Mouse (Mus musculus) macrophage (primary cell): Measurements from ENCODE around the gene Rps17. TPM values are rescaled to one million over a fixed set of nuclear protein-coding genes. Genes with fewer than 3 reads are reported as not detected.

ENCODE experiments used
- H3K27ac ChIP-seq: fragments of 350-480 bp; formaldehyde crosslinking; 2 replicates; pipeline ENCODE4 v1.9.0; 2021
- H3K36me3 ChIP-seq: fragments of 350-480 bp; formaldehyde crosslinking; 2 replicates; pipeline ENCODE4 v1.9.0; 2021; ENCODE audit errors: inconsistent target
- H3K4me3 ChIP-seq: fragments of 350-480 bp; formaldehyde crosslinking; 2 replicates; pipeline ENCODE4 v1.9.0; 2021; ENCODE audit errors: inconsistent target
- H3K79me2 ChIP-seq: fragments of 350-480 bp; formaldehyde crosslinking; 2 replicates; pipeline ENCODE4 v1.9.0; 2021; ENCODE audit errors: inconsistent target
- WGBS: methylation state at CpG from one replicate; pipeline ENCODE4 v1.1.7; 2026; ENCODE audit warnings: inconsistent platforms; ENCODE audit not compliant: missing documents; 5-methylcytosine and 5-hydroxymethylcytosine counted together
- polyA plus RNA-seq: library from polyadenylated mRNA; stranded (reverse); fragments of 250-400 nt; gene quantifications from 3 replicates; pipeline ENCODE4 v1.2.4, GENCODE M21; 2018; ENCODE audit warnings: inconsistent platforms
- total RNA-seq, 78 experiments: library from RNA; depleted of rRNA; stranded (reverse); fragments of 250-400 nt; gene quantifications; 1 replicate in 9 of 78; 2 replicates in 24 of 78; 3 replicates in 43 of 78; 4 replicates in 2 of 78; pipeline ENCODE4 v1.2.4; 2018; ENCODE audit warnings: inconsistent platforms in 56 of 78

The Rps17 gene
- total RNA-seq (2018; cell fraction: chromatin; rRNA removed), result 100 to 1,000 TPM in 3 of 26 experiments, 10 to 100 TPM in 23; 19.8 to 308 (median 65.5) TPM
- total RNA-seq (2018; cell fraction: cytosol; rRNA removed), result 1,000 to 10,000 TPM in 11 of 26 experiments, 100 to 1,000 TPM in 15; 512 to 1,397 (median 826) TPM
- total RNA-seq (2018; cell fraction: nucleus; rRNA removed), result 100 to 1,000 TPM in 18 of 26 experiments, 10 to 100 TPM in 8; 53.7 to 233 (median 109) TPM
- 1,376 to 1,956 TPM (median 1,699 TPM) in 3 replicates for polyA plus RNA-seq

DNA sequence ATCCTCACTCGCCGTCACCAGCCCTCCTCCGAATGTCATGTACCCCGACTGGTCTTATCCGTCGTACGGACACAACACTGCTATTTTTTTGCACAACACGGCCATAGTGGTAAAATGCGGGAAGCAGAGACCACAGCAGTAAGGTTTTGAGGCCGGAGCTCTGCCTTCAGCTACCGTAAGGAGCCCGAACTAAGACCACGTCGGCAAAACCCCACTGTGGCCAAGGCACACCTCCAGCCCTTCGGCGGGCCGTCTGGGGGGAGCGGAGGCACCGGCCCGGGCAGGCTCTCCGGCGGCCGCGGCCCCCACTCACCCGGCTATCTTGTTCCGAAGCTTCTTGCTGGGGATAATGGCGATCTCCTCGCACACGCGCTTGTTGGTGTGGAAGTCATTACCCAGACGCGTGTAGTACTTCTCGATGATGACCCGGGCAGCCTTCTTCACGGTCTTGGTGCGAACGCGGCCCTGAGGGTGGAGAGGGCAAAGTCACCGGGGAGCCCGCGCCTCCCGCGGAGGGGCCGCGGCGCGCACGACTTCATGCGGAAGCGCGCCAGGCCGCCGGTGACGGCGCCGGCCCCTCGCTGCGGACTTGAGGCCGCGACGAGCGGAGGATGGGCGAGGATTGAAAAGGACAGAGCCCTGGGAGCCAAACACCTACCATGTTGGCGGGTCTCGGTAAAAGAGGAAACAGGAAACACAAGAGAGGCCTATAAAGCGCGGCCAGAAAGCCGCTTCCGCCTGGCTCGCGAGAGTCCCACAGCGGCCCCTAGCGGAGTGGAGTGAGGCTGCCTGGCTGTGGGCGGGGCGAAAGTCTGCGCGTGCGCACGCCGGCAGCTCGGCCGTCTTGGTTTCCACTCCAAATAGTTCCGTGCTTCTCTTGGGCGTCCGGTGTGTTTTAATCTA is at the start of gene Rps17:
Gene Rps17 (minus strand): TSS at position 711 of the 903 bp plus-strand sequence.
- WGBS, result under 1% methylated on average over 80 of the region's 85 CpGs
- peak within 1 kb of the TSS; percentile 53 for H3K27ac ChIP-seq

GRCm38 (mm10) chr7:81379363-81379762 is 34.3 kb upstream of the Rps17 start:
- no peaks in the 10 kb centered on the region for H3K36me3 ChIP-seq
- WGBS, result 87% methylated on average over 1 of the region's 1 CpGs

More for the DNA sequence above, at the start of gene Rps17:
- Histone ChIP-seq H3K4me3 (peak within 1 kb of the TSS; percentile 87), H3K36me3 (peaks cover 15% of the 10 kb centered on the region; the same call in 1 of the 2 replicates), H3K79me2 (peaks cover 44% of the 10 kb centered on the region)

DNA sequence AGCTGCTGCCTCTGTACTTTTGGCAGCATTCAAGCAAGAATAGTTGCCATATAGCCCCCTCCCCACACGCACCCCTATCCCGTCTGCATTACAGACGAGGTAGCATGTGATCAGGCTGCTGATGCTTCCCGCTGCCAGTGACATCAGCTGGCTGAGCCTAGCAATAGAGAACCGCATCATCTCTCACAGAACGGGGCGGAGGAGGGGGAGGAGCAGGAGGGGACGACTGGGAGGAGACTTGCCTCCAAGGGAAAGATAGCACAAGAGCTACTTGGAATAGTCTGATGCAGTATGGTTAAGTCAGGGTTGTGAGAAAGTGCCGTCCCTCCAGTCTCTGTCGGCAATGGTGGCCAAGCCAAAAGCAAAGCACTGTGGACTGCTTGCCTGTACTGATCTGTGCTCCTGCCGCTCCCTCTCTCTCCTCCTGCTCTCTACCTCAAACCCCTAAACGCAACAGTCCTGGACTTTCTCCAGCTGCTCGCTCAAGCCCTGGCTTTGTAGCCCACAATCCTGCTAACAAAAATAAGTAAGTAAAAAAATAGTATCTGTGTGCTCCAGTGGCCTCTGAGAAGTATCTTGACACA is 27.4 kb upstream of the Rps17 start:
- Histone ChIP-seq H3K36me3 (no peaks in the 10 kb centered on the region), H3K4me3 (peak overlapping the region; percentile 24; the same call in 1 of the 2 replicates), H3K27ac (peak overlapping the region; percentile 51), H3K79me2 (no peaks in the 10 kb centered on the region)
- WGBS, result 18% methylated on average over 13 of the region's 13 CpGs

More at GRCm38 (mm10) chr7:81379363-81379762, 34.3 kb upstream of the Rps17 start:
- no peak overlapping the region for H3K4me3 ChIP-seq
- H3K27ac ChIP-seq, result no peak overlapping the region
- H3K79me2 ChIP-seq, result no peaks in the 10 kb centered on the region

DNA sequence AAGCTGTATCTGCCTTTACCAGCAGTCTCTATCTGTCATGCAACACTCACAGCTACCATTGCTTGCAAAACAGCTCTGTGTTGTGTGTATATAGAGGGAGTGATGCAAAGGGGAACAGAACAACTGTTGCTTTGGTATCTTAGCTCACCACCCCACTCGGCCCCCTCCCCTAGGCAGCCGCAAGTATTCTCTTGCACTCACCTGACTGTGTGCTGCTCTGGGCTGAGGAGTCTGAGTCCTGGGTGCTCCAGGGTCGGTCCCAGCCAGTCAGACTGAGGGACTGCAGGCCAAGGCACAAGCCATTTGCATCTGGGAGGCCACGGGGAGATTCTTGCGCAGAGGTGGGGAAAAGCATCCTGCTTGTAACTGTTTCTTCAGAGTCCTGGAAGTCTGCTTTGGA is 26.8 kb upstream of the Rps17 start:
- 54% methylated on average over 5 of the region's 5 CpGs for WGBS
- Histone ChIP-seq H3K79me2 (no peaks in the 10 kb centered on the region), H3K4me3 (peak overlapping the region; percentile 24), H3K27ac (peak overlapping the region; percentile 51), H3K36me3 (no peaks in the 10 kb centered on the region)

GRCm38 (mm10) chr7:81369724-81370123 is 24.7 kb upstream of the Rps17 start:
- 86% methylated on average over 3 of the region's 3 CpGs for WGBS
- Histone ChIP-seq H3K4me3 (no peak overlapping the region), H3K27ac (no peak overlapping the region), H3K36me3 (no peaks in the 10 kb centered on the region), H3K79me2 (no peaks in the 10 kb centered on the region)

DNA sequence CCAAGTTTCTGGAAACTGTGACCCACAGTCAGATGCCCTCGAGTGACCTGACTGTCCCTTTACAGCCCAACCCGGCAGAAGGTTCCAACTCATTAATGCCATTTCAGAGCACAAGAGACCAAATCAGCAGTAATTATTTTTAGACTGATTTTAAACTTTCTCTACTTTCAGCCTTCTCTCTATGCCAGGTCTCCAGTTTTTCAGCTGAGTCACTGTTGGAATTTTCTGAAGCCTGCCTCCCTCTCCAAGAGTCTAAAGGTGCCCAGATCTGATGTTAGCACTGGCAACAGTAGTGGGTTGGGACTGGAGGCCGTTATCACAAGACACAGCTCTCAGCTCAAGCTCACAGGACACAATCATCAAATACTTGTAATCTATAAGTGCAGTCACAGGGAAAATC is 22.9 kb upstream of the Rps17 start:
- Histone ChIP-seq H3K79me2 (no peaks in the 10 kb centered on the region), H3K36me3 (no peaks in the 10 kb centered on the region), H3K4me3 (no peak overlapping the region), H3K27ac (no peak overlapping the region)
- 90% methylated on average over 3 of the region's 3 CpGs for WGBS

DNA sequence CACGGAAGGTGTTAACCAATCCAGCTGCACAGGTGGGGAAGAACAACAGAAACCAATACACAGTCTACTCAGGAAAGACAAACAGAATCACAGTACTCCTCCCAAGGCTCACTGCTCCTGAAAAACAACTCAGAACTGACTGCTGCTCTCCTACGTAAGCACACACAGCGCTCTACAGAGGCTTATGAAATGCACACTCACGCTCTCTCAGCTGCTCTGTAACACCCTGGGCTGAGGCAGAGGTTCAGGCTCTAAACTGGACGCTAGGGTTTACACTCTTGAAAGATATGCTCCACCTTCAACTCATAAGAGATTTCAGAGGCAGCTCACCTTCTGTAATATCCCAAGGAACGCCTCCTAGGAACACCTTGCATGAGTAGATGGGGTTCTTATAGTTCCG is 11.9 kb upstream of the Rps17 start:
- no peaks in the 10 kb centered on the region for H3K36me3 ChIP-seq
- H3K27ac ChIP-seq, result no peak overlapping the region
- no peaks in the 10 kb centered on the region for H3K79me2 ChIP-seq
- WGBS, result 93% methylated on average over 7 of the region's 7 CpGs
- no peak overlapping the region for H3K4me3 ChIP-seq

DNA sequence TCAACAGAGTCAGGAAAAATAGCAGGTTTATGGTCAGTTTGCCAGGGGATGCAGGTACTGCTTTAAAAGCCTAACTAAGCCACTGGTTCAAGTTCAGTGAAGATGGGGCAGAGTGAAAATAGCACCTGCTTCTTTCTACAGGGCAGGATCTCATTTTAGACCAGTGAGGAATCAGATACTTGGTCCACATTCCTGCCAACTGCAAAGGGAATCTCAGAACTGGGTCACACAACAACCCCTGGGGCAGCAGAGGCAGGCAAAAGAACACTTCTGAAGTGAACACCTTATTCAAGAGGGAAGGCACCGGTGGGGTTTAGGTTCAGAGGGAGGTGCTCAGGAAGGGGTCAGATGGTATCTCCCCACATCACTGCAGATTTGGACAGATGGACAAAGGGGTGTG is 11.3 kb upstream of the Rps17 start:
- Histone ChIP-seq H3K27ac (no peak overlapping the region), H3K36me3 (no peaks in the 10 kb centered on the region), H3K79me2 (no peaks in the 10 kb centered on the region), H3K4me3 (no peak overlapping the region)
- 75% methylated on average over 1 of the region's 1 CpGs for WGBS

- Histone ChIP-seq H3K79me2 (no peaks in the 10 kb centered on the region), H3K36me3 (no peaks in the 10 kb centered on the region), H3K27ac (no peak overlapping the region), H3K4me3 (no peak overlapping the region)
- WGBS, result 89% methylated on average over 7 of the region's 7 CpGs
Measured at GRCm38 (mm10) chr7:81355746-81356145, 10.7 kb upstream of the Rps17 start.

DNA sequence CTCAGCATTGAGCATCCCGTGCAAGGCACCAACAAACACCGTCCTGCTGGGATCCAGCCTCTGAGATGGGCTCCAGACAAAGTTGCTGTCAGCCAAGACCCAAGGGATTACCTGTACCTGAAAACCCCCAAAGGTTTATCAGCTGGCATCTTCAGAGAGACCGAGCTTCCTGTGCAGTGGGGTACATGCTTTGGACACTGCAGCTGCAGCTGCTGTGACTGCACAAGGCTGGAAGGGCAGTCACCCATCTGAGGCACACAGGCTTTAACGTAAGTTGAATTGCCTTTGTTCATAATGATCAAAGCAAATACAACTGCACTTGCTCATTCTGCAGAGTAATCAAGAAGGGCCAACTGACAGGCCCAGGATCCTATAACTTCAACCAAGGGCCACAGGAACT is 6.8 kb upstream of the Rps17 start:
- H3K36me3 ChIP-seq, result no peaks in the 10 kb centered on the region
- no peak overlapping the region for H3K27ac ChIP-seq
- no peaks in the 10 kb centered on the region for H3K79me2 ChIP-seq
- no peak overlapping the region for H3K4me3 ChIP-seq
- WGBS, result 93% methylated on average over 4 of the region's 4 CpGs

- no peak overlapping the region for H3K4me3 ChIP-seq
- peak overlapping the region; percentile 34 for H3K27ac ChIP-seq
- no peaks in the 10 kb centered on the region; the same call in 1 of the 2 replicates for H3K36me3 ChIP-seq
- peaks cover 16% of the 10 kb centered on the region for H3K79me2 ChIP-seq
- 44% methylated on average over 7 of the region's 7 CpGs for WGBS
Measured at GRCm38 (mm10) chr7:81348206-81348605, 3.2 kb upstream of the Rps17 start.

DNA sequence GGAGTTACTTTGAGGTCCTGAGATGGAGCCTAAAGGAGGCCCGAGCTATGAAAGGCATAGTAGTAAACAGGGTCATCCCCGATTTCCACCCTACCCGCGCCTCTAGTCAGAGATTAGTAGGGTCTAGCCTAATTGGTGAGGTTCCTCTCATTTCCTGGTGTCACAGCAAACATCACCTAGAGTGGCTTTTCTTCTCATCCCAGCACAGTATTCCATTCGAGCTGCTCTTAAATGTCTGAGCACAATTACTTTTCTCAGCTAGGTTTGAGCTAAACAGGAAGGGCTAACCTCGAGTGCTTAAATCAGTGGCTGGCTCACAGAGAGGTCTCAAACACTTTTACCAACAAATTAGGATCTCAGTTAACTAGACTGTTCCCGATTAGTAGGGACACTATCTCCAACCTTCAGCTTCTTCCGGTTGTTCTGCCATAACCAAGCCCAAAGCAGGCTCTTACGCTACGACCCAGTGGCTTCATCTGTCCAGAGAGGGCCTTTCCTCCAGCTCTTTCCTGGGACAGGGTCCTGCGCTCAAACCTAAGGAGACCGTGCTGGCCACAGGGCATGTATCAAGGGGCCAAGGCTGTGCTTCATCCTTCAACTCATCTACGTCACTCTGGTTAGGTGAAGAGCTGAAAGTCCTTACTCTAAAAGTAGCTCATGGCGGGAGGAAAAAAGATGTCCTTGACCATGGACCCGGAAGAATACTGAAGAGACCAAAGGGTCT is 555 bp upstream of the Rps17 start:
- Histone ChIP-seq H3K4me3 (peak overlapping the region; percentile 28), H3K27ac (peak overlapping the region; percentile 14; the same call in 1 of the 2 replicates), H3K79me2 (peaks cover 41% of the 10 kb centered on the region), H3K36me3 (peaks cover 6% of the 10 kb centered on the region; the same call in 1 of the 2 replicates)
- WGBS, result 63% methylated on average over 15 of the region's 15 CpGs

- Histone ChIP-seq H3K36me3 (peaks cover 16% of the 10 kb centered on the region; the same call in 1 of the 2 replicates), H3K27ac (peak overlapping the region; percentile 53; the same call in 1 of the 2 replicates), H3K79me2 (peaks cover 44% of the 10 kb centered on the region), H3K4me3 (peak overlapping the region; percentile 87)
- 9% methylated on average over 10 of the region's 10 CpGs for WGBS
Measured at GRCm38 (mm10) chr7:81343831-81344230, 1.2 kb downstream of the Rps17 start.

DNA sequence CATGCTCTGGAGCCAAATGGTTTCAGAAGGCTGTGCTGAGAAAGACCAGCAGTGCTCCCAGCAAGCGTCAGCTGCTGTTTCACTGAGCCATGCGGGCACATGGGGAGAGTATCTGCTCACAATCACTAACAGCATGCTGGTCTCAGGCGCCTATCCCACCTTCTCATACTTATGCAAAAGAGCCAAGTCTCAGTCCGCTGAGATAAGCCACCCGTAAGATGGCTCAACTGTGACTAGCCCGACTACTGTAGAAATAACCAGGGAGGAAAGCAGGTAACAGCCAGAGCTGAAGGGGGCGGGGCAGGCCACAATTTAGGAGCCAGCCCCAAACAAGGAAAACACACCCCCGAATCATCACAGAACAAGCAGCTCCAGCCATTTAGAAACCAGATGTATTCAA is 1.7 kb downstream of the Rps17 start:
- Histone ChIP-seq H3K36me3 (peaks cover 16% of the 10 kb centered on the region; the same call in 1 of the 2 replicates), H3K4me3 (no peak overlapping the region; the same call in 1 of the 2 replicates), H3K79me2 (peaks cover 44% of the 10 kb centered on the region), H3K27ac (no peak overlapping the region)
- WGBS, result 46% methylated on average over 8 of the region's 8 CpGs
